Mouse (Mus musculus) left cerebral cortex, adult 18-20 months (tissue): ENCODE measurements at regions not wholly inside any gene's neighbourhood (a gene's known extent, or its start where the extent isn't known, plus 50 kb on each side); places are given as distances from the start of the nearest gene placed in this dataset.
"Not testable (repeated sequence)": the region's sequence is repeated elsewhere in the genome, so short reads cannot be mapped to it uniquely, and the experiment has no call there.

Experiments
- DNase-seq, 2 experiments: peaks; one replicate each; pipeline ENCODE4 v3.0.0; 2021 to 2022; ENCODE audit warnings: low spot score in 2 of 2, mixed read lengths in 1 of 2

DNA sequence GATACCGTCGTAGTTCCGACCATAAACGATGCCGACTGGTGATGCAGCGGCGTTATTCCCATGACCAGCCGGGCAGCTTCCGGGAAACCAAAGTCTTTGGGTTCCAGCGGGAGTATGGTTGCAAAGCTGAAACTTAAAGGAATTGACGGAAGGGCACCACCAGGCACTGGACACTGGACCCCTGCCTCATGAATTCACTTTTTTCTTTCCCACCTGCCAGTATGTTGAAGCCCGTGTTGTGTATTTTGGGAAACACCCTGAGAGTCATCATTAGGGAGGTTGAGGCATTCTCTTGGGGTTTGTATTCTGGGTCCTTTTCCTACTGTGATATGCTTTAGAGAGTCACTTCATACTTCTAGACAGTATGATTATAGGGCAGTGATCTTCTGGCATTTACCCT, 197.9 kb downstream of the Samd9l start:
- not testable (repeated sequence) for DNase-seq

DNA sequence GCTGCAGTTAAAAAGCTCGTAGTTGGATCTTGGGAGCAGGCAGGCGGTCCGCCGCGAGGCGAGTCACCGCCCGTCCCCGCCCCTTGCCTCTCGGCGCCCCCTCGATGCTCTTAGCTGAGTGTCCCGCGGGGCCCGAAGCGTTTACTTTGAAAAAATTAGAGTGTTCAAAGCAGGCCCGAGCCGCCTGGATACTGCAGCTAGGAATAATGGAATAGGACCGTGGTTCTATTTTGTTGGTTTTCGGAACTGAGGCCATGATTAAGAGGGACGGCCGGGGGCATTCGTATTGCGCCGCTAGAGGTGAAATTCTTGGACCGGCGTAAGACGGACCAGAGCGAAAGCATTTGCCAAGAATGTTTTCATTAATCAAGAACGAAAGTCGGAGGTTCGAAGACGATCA, 198.3 kb downstream of the Samd9l start:
- DNase-seq, result no peak

DNA sequence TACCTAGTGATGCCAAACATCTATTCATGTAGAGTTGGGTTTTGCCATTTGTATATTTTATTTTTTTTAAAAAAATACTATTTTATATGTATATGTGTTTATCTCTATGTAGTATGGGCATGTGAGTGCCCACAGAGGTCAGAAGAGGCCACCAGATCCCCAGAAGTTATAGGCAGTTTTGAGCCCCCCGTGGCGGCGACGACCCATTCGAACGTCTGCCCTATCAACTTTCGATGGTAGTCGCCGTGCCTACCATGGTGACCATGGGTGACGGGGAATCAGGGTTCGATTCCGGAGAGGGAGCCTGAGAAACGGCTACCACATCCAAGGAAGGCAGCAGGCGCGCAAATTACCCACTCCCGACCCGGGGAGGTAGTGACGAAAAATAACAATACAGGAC, 198.8 kb downstream of the Samd9l start:
- DNase-seq, result peak; percentile 75 to 88

DNA sequence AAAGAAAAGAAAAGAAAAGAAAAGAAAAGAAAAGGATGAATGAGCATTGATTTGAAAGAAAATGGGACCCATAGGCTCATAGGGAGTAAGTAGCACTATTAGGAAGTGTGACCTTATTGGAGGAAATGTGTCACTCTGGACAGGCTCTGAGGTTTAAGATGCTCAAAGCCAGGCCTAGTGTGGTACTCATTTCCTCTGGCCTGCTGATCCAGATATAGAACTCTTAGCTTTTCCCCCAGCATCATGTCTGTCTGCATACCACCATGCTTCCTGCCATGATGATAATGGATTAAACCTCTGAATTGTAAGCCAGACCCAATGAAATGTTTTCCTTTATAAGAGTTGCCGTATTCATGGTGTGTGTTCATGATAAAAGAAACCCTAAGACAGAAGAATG, 206.9 kb downstream of the Samd9l start:
- not testable (repeated sequence) for DNase-seq

DNA sequence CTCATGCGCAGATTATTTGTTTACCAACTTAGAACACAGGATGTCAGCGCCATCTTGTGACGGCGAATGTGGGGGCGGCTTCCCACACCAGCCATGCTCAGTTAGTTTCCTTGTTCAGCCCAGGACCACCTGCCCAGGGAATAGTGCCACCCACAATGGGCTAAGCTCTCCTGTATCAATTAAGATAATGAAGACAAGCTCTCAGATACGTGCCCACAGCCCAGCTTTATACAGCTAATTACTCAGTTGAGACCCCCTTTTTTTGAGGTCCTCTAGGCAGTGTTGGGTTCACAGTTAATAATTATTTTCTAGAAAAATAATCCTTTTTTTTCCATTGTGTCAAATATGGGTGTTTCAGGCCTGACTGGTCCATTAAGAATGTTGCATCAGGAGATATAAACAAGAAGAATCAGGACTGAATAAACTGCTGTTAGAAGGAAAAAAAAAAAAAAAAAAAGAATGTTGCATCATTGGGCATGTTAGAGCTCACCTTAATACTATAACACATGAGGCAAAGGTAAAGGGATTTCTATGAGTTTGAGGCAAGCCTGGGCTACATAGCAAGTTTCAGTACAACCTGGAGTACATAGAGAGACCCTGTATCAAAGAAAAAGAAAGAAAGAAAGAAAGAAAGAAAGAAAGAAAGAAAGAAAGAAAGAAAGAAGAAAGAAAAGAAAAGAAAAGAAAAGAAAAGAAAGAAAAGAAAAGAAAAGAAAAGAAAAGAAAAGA, 207.5 kb downstream of the Samd9l start:
- DNase-seq, result not testable (repeated sequence)

DNA sequence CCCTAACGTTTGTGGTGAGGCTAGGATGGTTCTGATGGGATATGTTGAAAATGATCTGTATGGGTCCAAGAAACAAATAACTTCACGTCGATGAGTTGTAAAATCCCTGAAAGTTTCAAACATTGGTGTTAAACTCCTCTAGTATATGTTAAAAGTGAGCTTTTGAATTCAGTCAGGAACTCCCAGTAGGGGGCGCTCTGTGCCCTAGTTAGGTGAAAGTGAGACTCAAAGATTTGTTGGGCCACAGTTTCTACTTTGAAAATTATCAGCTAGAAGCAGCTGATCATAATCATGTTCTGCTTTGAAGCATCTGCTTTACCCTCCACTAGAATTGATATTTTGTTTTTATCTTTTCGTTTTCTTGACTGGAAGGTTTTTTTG, 215.6 kb downstream of the Samd9l start:
- peak; percentile 44 to 61 for DNase-seq

DNA sequence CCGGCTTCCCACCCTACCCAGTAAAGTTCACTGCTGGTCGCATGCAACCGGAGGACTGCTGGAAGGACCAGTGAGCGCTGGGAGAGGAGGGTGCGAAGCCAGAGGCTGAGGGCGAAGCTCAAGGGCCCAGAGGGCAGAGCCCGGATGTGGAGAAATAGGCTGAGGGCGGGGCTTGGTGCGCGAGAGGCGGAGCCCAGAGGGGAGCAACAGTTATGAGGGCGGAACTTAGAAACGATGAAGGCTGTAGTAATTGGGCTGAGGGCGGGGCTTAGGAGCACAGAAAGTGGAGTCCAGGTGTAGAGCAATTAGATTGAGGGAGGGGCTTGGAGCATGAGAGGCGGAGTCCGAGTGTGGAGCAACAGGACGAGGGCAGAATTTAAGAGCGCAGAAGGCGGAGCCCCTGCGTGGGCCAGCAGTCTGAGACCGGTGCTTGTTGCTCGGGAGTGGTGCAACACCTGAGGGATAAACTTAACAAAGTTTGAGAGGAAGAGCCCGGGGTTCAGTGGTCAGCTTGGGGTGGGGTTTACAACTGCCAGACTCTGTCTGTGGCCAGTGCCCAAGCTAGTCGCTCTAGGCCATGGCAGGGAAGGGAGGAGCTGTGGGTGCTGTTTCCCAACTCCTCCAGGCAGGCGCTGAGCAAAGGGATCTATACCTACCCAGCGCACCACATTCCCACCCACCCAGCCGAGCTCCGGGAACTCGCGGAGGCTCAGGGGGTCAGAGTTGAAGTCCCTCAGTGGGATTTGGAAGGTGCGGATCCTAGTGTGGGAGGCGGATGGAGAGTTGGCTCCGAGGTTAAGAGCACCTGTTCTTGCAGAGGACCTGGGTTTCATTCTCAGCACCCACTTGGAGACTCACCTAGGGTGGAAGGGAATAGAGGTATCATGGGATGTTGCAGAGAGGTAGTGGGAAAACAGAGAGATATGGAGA, 216.2 kb downstream of the Samd9l start:
- peak in 1 of 2 experiments; percentile 6 for DNase-seq

DNA sequence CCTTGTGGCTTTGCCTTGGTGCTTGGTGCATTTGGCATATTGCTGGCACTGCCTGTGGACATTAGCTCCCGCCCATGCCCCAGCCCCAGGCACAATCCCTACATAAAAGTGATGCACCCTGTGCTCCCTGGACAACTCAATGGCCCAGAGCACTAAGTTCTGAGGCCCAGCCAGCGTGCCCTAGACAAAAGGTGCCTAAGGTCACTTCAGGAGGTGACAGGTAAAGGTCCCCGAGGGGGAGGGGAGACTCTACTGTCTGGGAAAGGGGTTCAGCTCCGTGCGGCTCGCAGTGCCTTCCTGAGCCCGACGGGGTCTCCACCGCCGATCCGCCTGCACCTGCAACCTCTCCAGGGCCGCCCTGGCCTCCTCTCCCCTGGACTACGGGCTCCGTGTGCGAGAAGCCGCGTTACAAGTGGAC, 216.9 kb downstream of the Samd9l start:
- not testable (repeated sequence) for DNase-seq

DNA sequence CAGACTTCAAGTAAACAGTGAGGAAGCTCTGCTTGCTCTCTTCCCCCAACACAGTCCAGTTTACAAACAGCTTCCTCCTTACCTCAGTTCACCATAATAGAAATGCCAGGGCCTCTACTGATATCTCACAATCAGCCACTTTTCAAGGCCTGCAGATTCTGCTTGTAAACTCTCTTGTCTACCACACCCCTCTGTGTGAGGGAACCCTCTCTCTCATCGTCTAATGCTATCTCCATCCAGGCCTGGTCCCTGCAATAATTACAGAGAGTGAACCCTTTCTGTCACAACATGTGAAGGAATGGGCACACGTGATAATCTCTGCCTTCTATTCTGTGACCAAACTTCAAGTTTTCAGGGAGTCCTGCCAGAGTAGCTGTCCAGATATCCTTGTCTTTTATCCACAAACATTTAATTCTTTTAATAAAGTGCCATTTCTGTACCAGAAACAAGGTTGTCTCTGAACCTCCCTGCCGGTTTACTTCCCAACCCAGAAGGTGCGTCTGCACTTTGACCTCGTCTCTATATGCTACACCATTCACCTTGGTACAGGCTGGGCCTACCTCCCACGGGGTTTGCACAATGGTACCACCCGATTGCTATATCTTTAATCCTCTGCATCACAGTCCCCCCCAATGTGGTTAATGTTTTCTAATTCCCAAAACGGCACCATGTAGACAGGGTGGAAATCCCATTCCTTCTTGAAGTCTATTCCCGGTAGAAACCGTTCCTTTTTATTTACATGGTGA, 219.6 kb downstream of the Samd9l start:
- DNase-seq, result not testable (repeated sequence)

DNA sequence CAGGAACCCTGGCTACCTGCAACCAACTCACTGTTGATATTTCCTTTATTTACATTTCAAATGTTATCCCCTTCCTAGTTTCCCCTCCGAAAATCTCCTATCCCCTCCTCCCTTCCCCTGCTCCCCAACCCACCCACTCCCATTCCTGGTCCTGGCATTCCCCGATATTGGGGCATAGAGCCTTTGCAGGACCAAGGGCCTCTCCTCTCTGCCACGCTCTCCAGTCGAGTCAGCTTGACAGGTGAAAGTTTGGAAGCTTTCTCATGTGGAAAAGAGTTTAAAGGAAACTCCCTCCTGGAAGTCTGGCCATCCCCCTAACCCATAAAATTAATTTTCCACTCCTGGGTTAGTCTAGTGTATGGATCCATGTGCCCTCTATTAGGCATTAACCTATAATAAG, 229.9 kb downstream of the Samd9l start:
- DNase-seq, result not testable (repeated sequence)

DNA sequence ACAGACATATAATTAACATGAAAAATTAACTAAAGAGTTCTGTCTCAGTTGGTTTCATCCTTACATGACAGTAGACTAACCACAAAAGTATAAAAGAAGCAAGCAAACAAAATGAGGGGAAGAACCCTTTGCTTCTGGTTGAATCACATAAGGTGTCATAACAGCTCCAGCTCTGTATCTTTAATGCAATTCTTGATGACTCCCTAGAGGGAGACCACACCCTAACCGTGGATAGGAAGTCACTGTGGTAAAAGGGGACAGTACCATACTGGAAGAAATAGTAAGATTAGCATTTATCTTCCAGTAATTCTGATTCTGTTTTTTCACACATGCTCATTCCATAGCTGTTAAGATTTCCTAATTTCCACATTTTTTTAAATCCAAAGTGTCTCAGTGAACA, 233.2 kb downstream of the Samd9l start:
- DNase-seq, result not testable (repeated sequence)

DNA sequence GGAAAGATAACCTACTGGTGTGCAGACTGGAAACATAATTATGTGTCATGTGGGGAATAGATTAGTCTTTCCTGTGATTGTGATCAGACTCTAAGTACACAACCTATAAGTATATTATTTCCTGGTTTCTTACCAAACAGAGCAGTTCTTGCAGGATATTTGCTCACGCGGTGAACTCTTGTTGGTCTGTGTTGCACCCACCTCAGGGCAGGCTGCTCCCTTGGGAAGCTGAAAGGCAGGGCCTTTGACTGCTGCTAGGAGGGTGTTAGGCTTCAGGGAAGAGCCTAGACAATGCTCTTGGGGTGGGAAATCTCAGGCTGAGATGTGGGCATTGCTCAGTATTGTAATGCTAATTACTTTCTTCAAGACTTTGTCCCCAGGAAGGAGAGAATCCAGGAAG, 247.5 kb downstream of the Samd9l start:
- not testable (repeated sequence) for DNase-seq

DNA sequence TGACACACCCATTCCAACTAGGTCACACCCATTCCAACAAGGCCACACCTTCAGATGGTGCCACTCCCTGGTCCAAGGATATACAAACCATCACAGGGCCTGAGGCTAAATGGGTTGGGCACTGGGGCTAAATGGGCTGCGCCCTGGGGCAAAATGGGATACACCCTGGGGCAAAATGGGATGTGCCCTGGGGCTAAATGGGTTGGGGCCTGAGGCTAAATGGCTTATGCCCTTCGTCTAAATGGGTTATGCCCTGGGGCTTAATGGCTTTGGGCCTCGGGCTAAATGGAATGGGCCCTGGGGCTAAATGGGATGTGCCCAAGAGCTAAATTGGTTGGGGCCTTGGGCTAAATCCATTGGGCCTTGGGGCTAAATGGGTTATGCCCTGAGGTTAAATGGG, 261.5 kb downstream of the Samd9l start:
- DNase-seq, result not testable (repeated sequence)

DNA sequence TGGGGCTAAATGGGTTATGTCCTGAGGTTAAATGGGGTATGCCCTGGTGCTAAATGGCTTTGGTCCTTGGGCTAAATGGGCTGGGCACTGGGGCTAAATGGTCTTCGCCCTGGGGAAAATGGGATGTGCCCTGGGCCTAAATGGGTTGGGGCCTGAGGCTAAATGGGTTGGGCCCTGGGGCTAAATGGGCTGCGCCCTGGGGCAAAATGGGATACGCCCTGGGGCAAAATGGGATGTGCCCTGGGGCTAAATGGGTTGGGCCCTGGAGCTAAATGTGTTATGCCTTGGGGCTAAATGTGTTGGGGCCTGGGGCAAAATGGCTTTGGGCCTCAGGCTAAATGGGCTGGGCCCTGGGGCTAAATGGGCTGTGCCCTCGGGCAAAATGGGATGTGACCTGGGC, 265.6 kb downstream of the Samd9l start:
- DNase-seq, result not testable (repeated sequence)

DNA sequence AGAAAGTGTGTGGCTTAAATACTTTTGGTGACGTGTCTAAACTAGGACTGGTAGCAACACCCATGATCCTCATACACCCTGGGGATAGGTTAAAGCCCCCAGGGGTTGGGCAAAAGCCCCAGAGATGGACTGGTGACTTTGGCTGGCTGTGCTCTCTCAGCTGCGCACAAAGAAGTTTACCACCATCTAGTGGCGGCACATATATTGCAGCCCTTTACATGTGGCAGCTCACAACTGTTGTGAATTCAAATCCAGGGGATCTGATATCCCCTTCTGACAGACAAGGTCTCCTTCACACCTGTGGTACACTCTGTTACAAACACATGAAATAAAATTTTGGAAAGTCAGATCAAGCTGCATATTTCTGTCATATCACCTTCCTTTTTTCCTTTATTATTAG, 283.1 kb downstream of the Samd9l start:
- DNase-seq, result not testable (repeated sequence)
